Mouse (Mus musculus): ENCODE measurements around the gene Cep57.

Gene Cep57

GRCm38 (mm10) chr9:13826832-13827405 lies at the start of gene Cep57:
Gene Cep57, minus strand, starts transcription at chr9:13827107.
- peak; percentile 97 for DNase-seq (ENCODE audit: low read depth)

- DNase-seq (ENCODE audit: low read depth) = no peak
Measured at GRCm38 (mm10) chr9:13875340-13875739, 48.4 kb upstream of the Cep57 start.

GRCm38 (mm10) chr9:13874359-13874758 lies 47.5 kb upstream of the Cep57 start:
- no peak for DNase-seq (ENCODE audit: low read depth)

GRCm38 (mm10) chr9:13871631-13872030 lies 44.7 kb upstream of the Cep57 start:
- no peak for DNase-seq (ENCODE audit: low read depth)

GRCm38 (mm10) chr9:13867646-13868045 lies 40.7 kb upstream of the Cep57 start:
- DNase-seq (ENCODE audit: low read depth) = no peak

- DNase-seq (ENCODE audit: low read depth) = no peak
Measured at GRCm38 (mm10) chr9:13856777-13857176, 29.9 kb upstream of the Cep57 start.

GRCm38 (mm10) chr9:13856247-13856646 lies 29.3 kb upstream of the Cep57 start:
- DNase-seq (ENCODE audit: low read depth) = no peak

- DNase-seq (ENCODE audit: low read depth) = no peak
Measured at GRCm38 (mm10) chr9:13853876-13854275, 27.0 kb upstream of the Cep57 start.

GRCm38 (mm10) chr9:13848481-13849480 lies 21.9 kb upstream of the Cep57 start:
- DNase-seq (ENCODE audit: low read depth) = peak; percentile 31

- no peak for DNase-seq (ENCODE audit: low read depth)
Measured at GRCm38 (mm10) chr9:13847591-13847990, 20.7 kb upstream of the Cep57 start.

- DNase-seq (ENCODE audit: low read depth) = no peak
Measured at GRCm38 (mm10) chr9:13836726-13837125, 9.8 kb upstream of the Cep57 start.

- DNase-seq (ENCODE audit: low read depth) = no peak
Measured at GRCm38 (mm10) chr9:13835256-13835655, 8.3 kb upstream of the Cep57 start.

GRCm38 (mm10) chr9:13828087-13828441 lies 1.2 kb upstream of the Cep57 start:
- DNase-seq (ENCODE audit: low read depth) = peak; percentile 23

GRCm38 (mm10) chr9:13827406-13828086 lies 639 bp upstream of the Cep57 start, which contains the start of gene Fam76b:
Gene Fam76b, plus strand, starts transcription at chr9:13827716.
- peak; percentile 100 for DNase-seq (ENCODE audit: low read depth)

GRCm38 (mm10) chr9:13826391-13826805 lies 509 bp downstream of the Cep57 start:
- peak; percentile 47 for DNase-seq (ENCODE audit: low read depth)

GRCm38 (mm10) chr9:13825896-13826295 lies 1.0 kb downstream of the Cep57 start:
- peak; percentile 30 for DNase-seq (ENCODE audit: low read depth)

GRCm38 (mm10) chr9:13820774-13821173 lies 6.1 kb downstream of the Cep57 start:
- DNase-seq (ENCODE audit: low read depth) = no peak

- DNase-seq (ENCODE audit: low read depth) = no peak
Measured at GRCm38 (mm10) chr9:13818369-13818768, 8.5 kb downstream of the Cep57 start.

- no peak for DNase-seq (ENCODE audit: low read depth)
Measured at GRCm38 (mm10) chr9:13809937-13810336, 17.0 kb downstream of the Cep57 start.

- DNase-seq (ENCODE audit: low read depth) = no peak
Measured at GRCm38 (mm10) chr9:13807657-13808056, 19.2 kb downstream of the Cep57 start.

- no peak for DNase-seq (ENCODE audit: low read depth)
Measured at GRCm38 (mm10) chr9:13806854-13807253, 20.1 kb downstream of the Cep57 start.

- no peak for DNase-seq (ENCODE audit: low read depth)
Measured at GRCm38 (mm10) chr9:13804480-13804879, 22.4 kb downstream of the Cep57 start.

GRCm38 (mm10) chr9:13794756-13795155 lies 32.2 kb downstream of the Cep57 start:
- DNase-seq (ENCODE audit: low read depth) = peak; percentile 15

Measured in c-Kit-positive CD71-positive TER-119-negative erythroid progenitor cells, embryonic 14.5 days (primary cell).